Mouse (Mus musculus) liver, embryonic 16.5 days (tissue): ENCODE measurements at regions not wholly inside any gene's neighbourhood (a gene's known extent, or its start where the extent isn't known, plus 50 kb on each side); places are given as distances from the start of the nearest gene placed in this dataset.

Source experiments
- ATAC-seq: fragments of 200-750 bp; cut with Nextera tagmentation; 2 replicates; pipeline ENCODE4 v1.8.0; 2017; ENCODE audit warnings: low read depth, mild to moderate bottlenecking, moderate number of reproducible peaks, moderate library complexity
- H3K27ac ChIP-seq: fragments of 300-500 bp; sonication (generic); 2 replicates; pipeline ENCODE4 v1.5.1; 2014; ENCODE audit warnings: mild to moderate bottlenecking, low read length
- H3K27me3 ChIP-seq: fragments of 300-500 bp; sonication (generic); 2 replicates; pipeline ENCODE4 v1.6.1; 2014; ENCODE audit warnings: low read depth, low read length, mixed read lengths; ENCODE audit not compliant: control insufficient read depth, insufficient read depth
- H3K36me3 ChIP-seq: fragments of 300-500 bp; sonication (generic); 2 replicates; pipeline ENCODE4 v1.6.1; 2014; ENCODE audit warnings: mild to moderate bottlenecking; ENCODE audit not compliant: control insufficient read depth, insufficient read depth
- H3K4me1 ChIP-seq: fragments of 300-500 bp; sonication (generic); 2 replicates; pipeline ENCODE4 v1.6.1; 2014; ENCODE audit warnings: low read depth, low read length, mixed read lengths; ENCODE audit not compliant: control insufficient read depth
- H3K4me2 ChIP-seq: fragments of 300-500 bp; sonication (generic); 2 replicates; pipeline ENCODE4 v1.6.1; 2014; ENCODE audit warnings: low read depth, low read length, mixed read lengths
- H3K4me3 ChIP-seq: fragments of 300-500 bp; sonication (generic); 2 replicates; pipeline ENCODE4 v1.5.1; 2014; ENCODE audit warnings: low read depth, mild to moderate bottlenecking, low read length
- H3K9ac ChIP-seq: fragments of 300-500 bp; sonication (generic); 2 replicates; pipeline ENCODE4 v1.6.1; 2014; ENCODE audit warnings: low read depth, low read length
- H3K9me3 ChIP-seq: fragments of 300-500 bp; sonication (generic); replicated peaks from 2 replicates; pipeline ENCODE4 v1.6.1; 2016; ENCODE audit warnings: low read length; ENCODE audit not compliant: control insufficient read depth
- WGBS: fragments of 180-500 bp; shearing (Covaris S2); extraction: QIAGEN DNeasy Blood & Tissue Kit; methylation state at CpG from one replicate; pipeline ENCODE4 v1.1.7; 2014; ENCODE audit not compliant: insufficient replicate concordance; 5-methylcytosine and 5-hydroxymethylcytosine counted together

GRCm38 (mm10) chr17:80780303-80780702 lies 52.0 kb upstream of the Map4k3 start:
- H3K27me3 ChIP-seq, result no peaks in the 10 kb centered on the region
- no peak overlapping the region for H3K4me3 ChIP-seq
- ATAC-seq, result no peak
- H3K9ac ChIP-seq, result no peak overlapping the region
- H3K36me3 ChIP-seq, result no peaks in the 10 kb centered on the region
- no peak overlapping the region for H3K4me2 ChIP-seq
- H3K9me3 ChIP-seq, result no peaks in the 10 kb centered on the region
- H3K27ac ChIP-seq, result no peak overlapping the region
- no peaks in the 10 kb centered on the region; the same call in none of the 2 replicates for H3K4me1 ChIP-seq
- 64% methylated on average over 7 of the region's 7 CpGs for WGBS

- no peaks in the 10 kb centered on the region for H3K27me3 ChIP-seq
- H3K4me3 ChIP-seq, result no peak overlapping the region
- H3K9me3 ChIP-seq, result no peaks in the 10 kb centered on the region
- ATAC-seq, result no peak
- no peaks in the 10 kb centered on the region; the same call in 1 of the 2 replicates for H3K4me1 ChIP-seq
- WGBS, result 69% methylated on average over 6 of the region's 6 CpGs
- H3K36me3 ChIP-seq, result no peaks in the 10 kb centered on the region
- H3K27ac ChIP-seq, result no peak overlapping the region
- H3K9ac ChIP-seq, result no peak overlapping the region
- no peak overlapping the region for H3K4me2 ChIP-seq
Measured at GRCm38 (mm10) chr17:80779782-80780181, 51.5 kb upstream of the Map4k3 start.
